Mouse (Mus musculus) megakaryocyte-erythroid progenitor cell, adult 5-6 weeks (primary cell): ENCODE measurements around the gene Ric8a. TPM values are rescaled to one million over a fixed set of nuclear protein-coding genes. Genes with fewer than 3 reads are reported as not detected.

Experiments used
- ATAC-seq: replicated peaks from 2 replicates; pipeline ENCODE4 v1.8.0; 2016; ENCODE audit warnings: mild to moderate bottlenecking, inconsistent platforms; ENCODE audit not compliant: severe bottlenecking, poor library complexity, low FRiP score, low TSS enrichment
- total RNA-seq, 2 experiments: library from RNA; stranded (forward) in 1 of 2; stranded (reverse) in 1 of 2; fragments of 200-1000, 215-1000 nt in 1 of 2; fragments of >200 nt in 1 of 2; fragmentation: Nextera tagmentation in 1 of 2; gene quantifications; 2 replicates each; pipeline ENCODE4 v1.2.3; 2014 to 2017

The Ric8a gene
- total RNA-seq, 2 experiments from 2014 or later, result 27.5 to 30.0 TPM

- ATAC-seq, result peak; percentile 71
Measured at GRCm38 (mm10) chr7:140844905-140845665, 11.7 kb upstream of the Ric8a start, which contains the start of gene Scgb1c1. Gene Scgb1c1, plus strand, starts transcription at chr7:140845547.

GRCm38 (mm10) chr7:140845683-140846082 is 11.1 kb upstream of the Ric8a start:
- no peak for ATAC-seq

GRCm38 (mm10) chr7:140846676-140847075 is 10.1 kb upstream of the Ric8a start:
- ATAC-seq, result no peak

GRCm38 (mm10) chr7:140847755-140848580 is 8.8 kb upstream of the Ric8a start, which contains the start of gene Odf3:
Gene Odf3, plus strand, starts transcription at chr7:140847805.
- no peak for ATAC-seq

- ATAC-seq, result no peak
Measured at GRCm38 (mm10) chr7:140848591-140848990, 8.2 kb upstream of the Ric8a start.

GRCm38 (mm10) chr7:140851916-140852315 is 4.8 kb upstream of the Ric8a start:
- ATAC-seq, result no peak

- no peak for ATAC-seq
Measured at GRCm38 (mm10) chr7:140853386-140853785, 3.4 kb upstream of the Ric8a start.

GRCm38 (mm10) chr7:140854483-140854882 is 2.3 kb upstream of the Ric8a start:
- no peak for ATAC-seq

- ATAC-seq, result no peak
Measured at GRCm38 (mm10) chr7:140855181-140855580, 1.6 kb upstream of the Ric8a start.

- peak; percentile 69 for ATAC-seq
Measured at GRCm38 (mm10) chr7:140855860-140856784, 635 bp upstream of the Ric8a start, which contains the start of gene Gm45785. Gene Gm45785, minus strand, starts transcription at chr7:140856331.

- peak; percentile 16 for ATAC-seq
Measured at GRCm38 (mm10) chr7:140857550-140858505, 1.1 kb downstream of the Ric8a start, which contains the start of gene Bet1l. Gene Bet1l, minus strand, starts transcription at chr7:140857577.

- ATAC-seq, result no peak
Measured at GRCm38 (mm10) chr7:140858746-140859145, 2.0 kb downstream of the Ric8a start.

- ATAC-seq, result no peak
Measured at GRCm38 (mm10) chr7:140859997-140860396, 3.2 kb downstream of the Ric8a start.

GRCm38 (mm10) chr7:140860728-140861127 is 4.0 kb downstream of the Ric8a start:
- no peak for ATAC-seq

GRCm38 (mm10) chr7:140864761-140865160 is 8.0 kb downstream of the Ric8a start:
- no peak for ATAC-seq

- no peak for ATAC-seq
Measured at GRCm38 (mm10) chr7:140874224-140874623, 17.5 kb downstream of the Ric8a start.

GRCm38 (mm10) chr7:140877364-140877763 is 20.6 kb downstream of the Ric8a start:
- no peak for ATAC-seq

- peak; percentile 38 for ATAC-seq
Measured at GRCm38 (mm10) chr7:140879355-140879754, 22.6 kb downstream of the Ric8a start.
